Mouse (Mus musculus): Measurements from ENCODE around the gene Cacna1f. TPM values are rescaled to one million over a fixed set of nuclear protein-coding genes. Genes with fewer than 3 reads are reported as not detected.

The Cacna1f gene
- polyA plus RNA-seq, 1 experiment = not detected

DNA sequence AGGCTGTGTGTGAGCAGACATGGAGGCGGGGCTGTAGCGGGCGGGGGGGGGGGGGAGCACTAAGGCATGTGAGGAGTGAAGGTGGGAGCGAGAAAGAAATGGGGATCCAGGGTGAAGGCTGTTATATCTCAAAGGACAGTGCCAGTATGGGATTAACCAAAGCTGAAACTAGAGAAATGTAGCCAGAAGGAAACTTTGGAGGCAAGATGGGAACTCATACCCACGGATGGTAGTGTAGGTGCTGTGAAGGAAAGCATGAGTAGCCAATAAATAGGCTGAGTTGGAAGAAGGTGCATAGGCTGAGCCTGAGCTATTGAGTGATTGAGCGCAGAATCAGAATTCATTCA lies 32.0 kb upstream of the Cacna1f start:
- H3K4me1 ChIP-seq (ENCODE audit: control insufficient read depth, insufficient read depth, low read length) = no peaks in the 10 kb centered on the region
- peak overlapping the region; percentile 37; the same call in 1 of the 2 replicates for H3K27ac ChIP-seq (ENCODE audit: insufficient read depth, low read length)
- H3K4me3 ChIP-seq (ENCODE audit: insufficient read depth, low read length) = peak overlapping the region; percentile 73
- TF ChIP-seq CTCF (IDR thresholded peaks at IDR 0.05; ENCODE audit: borderline replicate concordance, insufficient read depth, low read length) = no peak
- 0 out of 2 replicates have a peak, but pooled peaks have one; percentile 4 for TF ChIP-seq POLR2A (IDR thresholded peaks at IDR 0.05; ENCODE audit: low read depth, low read length)

DNA sequence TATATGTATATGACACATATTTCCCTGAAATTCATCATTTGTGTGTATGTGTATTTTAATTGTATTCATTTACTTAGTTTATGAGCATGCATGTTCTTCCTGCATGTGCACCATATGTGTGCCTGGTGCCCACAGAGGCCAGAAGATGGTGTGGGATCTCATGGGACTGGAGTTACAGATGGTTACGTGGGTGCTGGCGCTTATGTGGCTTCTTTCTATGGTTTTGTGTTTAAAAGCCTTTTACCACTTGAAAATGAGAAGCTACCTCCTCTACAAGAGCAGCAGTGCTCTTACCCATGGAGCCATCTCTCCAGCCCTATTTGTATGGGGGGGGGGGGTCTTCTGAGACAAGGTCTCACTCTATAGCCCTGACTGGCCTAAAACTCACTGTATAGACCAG lies 25.7 kb upstream of the Cacna1f start:
- H3K27ac ChIP-seq (ENCODE audit: insufficient read depth, low read length) = no peak overlapping the region
- H3K4me1 ChIP-seq (ENCODE audit: control insufficient read depth, insufficient read depth, low read length) = no peaks in the 10 kb centered on the region
- TF ChIP-seq POLR2A (IDR thresholded peaks at IDR 0.05; ENCODE audit: low read depth, low read length) (no peak), CTCF (IDR thresholded peaks at IDR 0.05; ENCODE audit: borderline replicate concordance, insufficient read depth, low read length) (no peak)
- H3K4me3 ChIP-seq (ENCODE audit: insufficient read depth, low read length) = no peak overlapping the region

DNA sequence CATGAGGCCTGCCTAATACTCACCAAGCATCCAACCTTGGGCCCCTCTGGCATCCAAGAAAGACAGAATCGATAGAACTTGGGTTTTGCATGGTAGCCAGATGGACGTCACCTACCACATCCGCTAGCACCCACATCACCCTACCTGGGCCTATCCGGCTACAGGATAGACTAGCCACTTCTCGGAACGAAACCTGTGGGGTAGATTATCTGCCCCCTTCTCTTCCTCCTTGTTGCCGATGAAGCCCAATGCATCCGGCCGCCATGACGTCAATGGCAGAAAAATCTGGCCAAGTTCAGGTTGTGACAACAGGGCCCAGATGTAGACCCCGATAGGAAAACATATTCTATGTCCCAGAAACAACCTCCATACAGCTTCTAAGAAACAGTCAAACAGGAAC lies 23.0 kb upstream of the Cacna1f start:
- H3K4me1 ChIP-seq (ENCODE audit: control insufficient read depth, insufficient read depth, low read length) = no peaks in the 10 kb centered on the region
- no peak for TF ChIP-seq POLR2A (IDR thresholded peaks at IDR 0.05; ENCODE audit: low read depth, low read length)
- no peak for TF ChIP-seq CTCF (IDR thresholded peaks at IDR 0.05; ENCODE audit: borderline replicate concordance, insufficient read depth, low read length)
- H3K4me3 ChIP-seq (ENCODE audit: insufficient read depth, low read length) = no peak overlapping the region
- H3K27ac ChIP-seq (ENCODE audit: insufficient read depth, low read length) = no peak overlapping the region

DNA sequence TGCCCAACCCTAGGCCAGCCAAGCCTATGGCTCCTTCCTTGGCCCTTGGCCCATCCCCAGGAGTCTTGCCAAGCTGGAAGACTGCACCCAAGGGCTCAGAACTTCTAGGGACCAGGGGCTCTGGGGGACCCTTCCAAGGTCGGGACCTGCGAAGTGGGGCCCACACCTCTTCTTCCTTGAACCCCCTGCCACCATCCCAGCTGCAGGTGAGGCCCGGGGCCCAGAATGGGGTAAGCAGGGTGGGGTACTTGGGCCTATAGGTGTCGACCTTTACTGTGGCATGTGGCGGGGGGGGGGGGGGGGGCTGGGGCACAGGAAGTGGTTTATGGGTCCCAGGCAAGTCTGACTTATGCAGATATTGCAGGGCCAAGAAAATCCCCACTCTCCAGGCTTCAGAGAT lies 20.5 kb upstream of the Cacna1f start:
- H3K4me3 ChIP-seq (ENCODE audit: insufficient read depth, low read length) = no peak overlapping the region
- H3K27ac ChIP-seq (ENCODE audit: insufficient read depth, low read length) = no peak overlapping the region
- TF ChIP-seq CTCF (IDR thresholded peaks at IDR 0.05; ENCODE audit: borderline replicate concordance, insufficient read depth, low read length) (no peak), POLR2A (IDR thresholded peaks at IDR 0.05; ENCODE audit: low read depth, low read length) (no peak)
- no peaks in the 10 kb centered on the region for H3K4me1 ChIP-seq (ENCODE audit: control insufficient read depth, insufficient read depth, low read length)

DNA sequence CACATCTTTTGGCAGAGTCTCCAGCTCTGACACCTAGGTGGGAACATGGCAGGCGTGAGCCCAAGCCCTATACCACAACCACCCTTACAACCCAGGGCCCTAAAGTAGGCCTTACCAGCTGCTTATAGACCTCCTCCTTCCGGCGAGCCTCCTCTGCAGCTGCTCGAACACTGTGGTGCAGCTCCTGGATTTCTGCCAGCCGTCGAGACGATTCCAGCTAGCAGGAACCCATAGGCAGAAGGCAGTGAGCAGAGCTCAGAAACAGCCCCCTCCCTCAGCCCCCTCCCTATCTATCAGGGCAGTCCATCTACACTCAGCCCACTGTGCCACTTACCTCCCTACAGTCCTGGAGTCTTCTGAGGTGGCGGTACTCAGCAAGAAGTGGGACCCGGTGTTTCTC lies 11.5 kb upstream of the Cacna1f start:
- Histone ChIP-seq H3K4me3 (ENCODE audit: insufficient read depth, low read length) (no peak overlapping the region), H3K4me1 (ENCODE audit: control insufficient read depth, insufficient read depth, low read length) (no peaks in the 10 kb centered on the region), H3K27ac (ENCODE audit: insufficient read depth, low read length) (no peak overlapping the region)
- TF ChIP-seq CTCF (IDR thresholded peaks at IDR 0.05; ENCODE audit: borderline replicate concordance, insufficient read depth, low read length) = no peak
- TF ChIP-seq POLR2A (IDR thresholded peaks at IDR 0.05; ENCODE audit: low read depth, low read length) = no peak

DNA sequence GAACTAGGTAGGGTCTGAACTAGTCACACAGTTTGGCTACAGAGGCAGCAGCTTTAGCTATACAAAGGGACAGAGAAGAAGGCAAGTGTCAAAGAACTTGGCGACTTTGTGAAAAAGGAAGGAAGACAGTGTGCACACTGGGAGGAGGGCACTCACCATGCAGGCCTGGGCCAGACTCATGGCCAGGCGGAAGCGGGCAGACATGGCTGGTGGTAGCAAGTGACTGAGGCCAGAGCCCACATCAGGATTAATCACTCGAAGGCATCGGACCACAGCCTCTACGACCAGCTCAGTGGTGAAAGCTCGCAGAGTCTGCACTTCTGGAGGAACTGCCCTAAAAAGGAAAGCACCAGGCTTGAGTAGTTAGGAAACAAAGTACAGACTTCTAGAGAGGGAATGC lies 2.9 kb upstream of the Cacna1f start:
- H3K4me3 ChIP-seq (ENCODE audit: insufficient read depth, low read length) = peak overlapping the region; percentile 71; the same call in 1 of the 2 replicates
- no peak overlapping the region for H3K27ac ChIP-seq (ENCODE audit: insufficient read depth, low read length)
- no peak for TF ChIP-seq CTCF (IDR thresholded peaks at IDR 0.05; ENCODE audit: borderline replicate concordance, insufficient read depth, low read length)
- no peaks in the 10 kb centered on the region for H3K4me1 ChIP-seq (ENCODE audit: control insufficient read depth, insufficient read depth, low read length)

DNA sequence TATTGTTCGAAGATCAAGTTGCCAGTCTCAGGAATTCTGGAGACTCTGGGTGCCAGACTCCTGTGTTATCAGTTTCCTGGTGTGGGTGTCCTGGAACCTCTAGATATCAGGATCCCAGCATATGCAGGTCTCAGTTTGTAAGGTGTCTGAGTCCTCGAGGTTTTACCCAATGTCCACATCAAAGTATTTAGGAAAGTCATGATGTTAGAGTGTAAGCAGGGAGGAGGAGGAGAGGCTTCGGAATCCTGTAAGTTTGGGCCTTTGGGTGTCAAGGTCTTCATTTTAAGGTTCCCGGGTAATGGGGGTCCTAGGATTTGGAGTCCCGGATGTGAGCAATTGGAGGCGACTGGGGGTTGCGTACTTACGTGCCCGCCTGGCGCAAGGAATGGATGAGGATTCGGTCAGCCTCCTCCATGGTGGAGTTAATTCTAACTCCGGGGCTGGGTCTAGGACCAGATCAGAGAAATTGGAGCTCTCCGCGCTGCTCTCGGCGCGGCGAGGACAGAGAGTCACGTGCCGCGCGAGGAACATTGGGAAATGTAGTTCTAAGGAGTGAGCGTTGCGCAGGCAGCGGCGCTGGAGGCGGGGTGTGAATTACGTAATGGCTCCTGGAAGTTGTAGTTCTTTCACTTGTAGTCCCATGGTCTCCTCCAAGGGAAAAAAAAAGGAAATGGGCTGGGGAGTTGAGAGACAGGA lies 1.9 kb upstream of the Cacna1f start, which contains the start of gene Ccdc22:
Gene Ccdc22, minus strand, starts transcription at position 639 of the 696 bp plus-strand sequence.
- TF ChIP-seq POLR2A (IDR thresholded peaks at IDR 0.05; ENCODE audit: low read depth, low read length) = peak; percentile 53
- no peak for TF ChIP-seq CTCF (IDR thresholded peaks at IDR 0.05; ENCODE audit: borderline replicate concordance, insufficient read depth, low read length)
- H3K27ac ChIP-seq (ENCODE audit: insufficient read depth, low read length) = 0 out of 2 replicates have a peak within 1 kb of the TSS, but pooled peaks have one; percentile 56
- H3K4me3 ChIP-seq (ENCODE audit: insufficient read depth, low read length) = peak within 1 kb of the TSS; percentile 71
- H3K4me1 ChIP-seq (ENCODE audit: control insufficient read depth, insufficient read depth, low read length) = no peaks in the 10 kb centered on the region

DNA sequence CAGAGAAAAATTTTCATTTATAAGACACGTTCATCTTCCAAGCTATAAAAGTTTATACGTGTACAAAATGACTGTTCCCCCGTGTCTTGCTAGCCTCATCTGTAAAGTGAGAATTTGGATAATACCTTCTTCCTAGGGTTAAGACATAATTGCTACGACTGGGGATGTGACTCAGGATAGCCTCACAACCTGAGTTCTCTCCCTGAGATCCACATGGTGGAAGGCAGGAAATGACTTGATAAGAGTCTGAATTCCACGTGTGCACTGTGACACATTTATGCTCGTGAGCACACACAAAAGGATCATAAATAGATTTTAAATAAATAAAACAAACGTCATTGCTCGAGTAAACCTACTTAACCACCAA lies 1.3 kb upstream of the Cacna1f start:
- no peak overlapping the region for H3K27ac ChIP-seq (ENCODE audit: insufficient read depth, low read length)
- H3K4me3 ChIP-seq (ENCODE audit: insufficient read depth, low read length) = no peak overlapping the region
- TF ChIP-seq POLR2A (IDR thresholded peaks at IDR 0.05; ENCODE audit: low read depth, low read length) (no peak), CTCF (IDR thresholded peaks at IDR 0.05; ENCODE audit: borderline replicate concordance, insufficient read depth, low read length) (no peak)
- H3K4me1 ChIP-seq (ENCODE audit: control insufficient read depth, insufficient read depth, low read length) = no peaks in the 10 kb centered on the region

DNA sequence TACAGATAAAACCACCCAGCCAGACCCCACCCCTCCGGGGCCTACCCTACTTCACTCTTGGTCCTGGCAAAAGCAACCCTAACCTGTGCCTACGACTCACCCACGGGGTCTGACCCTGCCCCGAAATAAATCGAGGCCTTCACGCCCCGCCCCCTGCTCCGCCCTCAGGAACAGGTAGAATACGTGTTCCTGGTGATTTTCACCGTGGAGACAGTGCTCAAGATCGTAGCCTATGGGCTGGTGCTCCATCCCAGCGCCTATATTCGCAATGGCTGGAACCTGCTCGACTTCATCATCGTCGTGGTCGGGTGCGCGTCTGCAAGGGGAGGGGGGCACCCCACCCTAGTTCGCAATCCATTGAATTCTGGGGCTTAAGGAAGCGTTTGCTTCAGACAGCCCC lies 3.2 kb downstream of the Cacna1f start:
- TF ChIP-seq CTCF (IDR thresholded peaks at IDR 0.05; ENCODE audit: borderline replicate concordance, insufficient read depth, low read length) (no peak), POLR2A (IDR thresholded peaks at IDR 0.05; ENCODE audit: low read depth, low read length) (no peak)
- Histone ChIP-seq H3K27ac (ENCODE audit: insufficient read depth, low read length) (no peak overlapping the region), H3K4me1 (ENCODE audit: control insufficient read depth, insufficient read depth, low read length) (no peaks in the 10 kb centered on the region), H3K4me3 (ENCODE audit: insufficient read depth, low read length) (no peak overlapping the region)

DNA sequence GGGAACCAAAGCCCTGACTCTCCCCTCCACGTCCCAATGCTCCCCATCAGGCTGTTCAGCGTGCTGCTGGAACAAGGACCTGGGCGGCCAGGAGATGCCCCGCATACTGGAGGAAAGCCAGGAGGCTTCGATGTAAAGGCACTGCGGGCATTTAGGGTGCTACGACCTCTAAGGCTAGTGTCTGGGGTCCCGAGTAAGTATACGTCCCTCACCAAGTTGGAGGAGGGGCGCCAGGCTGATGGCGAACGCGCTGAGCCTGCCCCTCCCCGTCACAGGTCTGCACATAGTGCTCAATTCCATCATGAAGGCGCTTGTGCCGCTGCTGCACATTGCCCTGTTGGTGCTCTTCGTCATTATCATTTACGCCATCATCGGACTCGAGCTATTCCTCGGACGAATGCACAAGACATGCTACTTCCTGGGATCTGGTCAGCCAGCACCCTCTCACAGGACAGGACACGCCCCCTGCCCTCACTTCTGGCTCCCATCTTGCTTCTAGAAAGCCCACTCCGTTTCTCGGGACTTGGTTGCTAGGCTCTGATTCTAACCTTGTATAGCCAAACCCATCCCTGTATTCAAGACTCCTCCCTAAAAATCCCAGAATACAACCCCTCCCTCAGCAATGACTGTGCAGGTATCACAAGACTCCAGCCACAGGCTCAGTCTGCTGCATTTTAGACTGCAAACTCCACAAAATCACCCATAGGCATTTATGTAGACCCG lies 3.8 kb downstream of the Cacna1f start:
- H3K27ac ChIP-seq (ENCODE audit: insufficient read depth, low read length) = no peak overlapping the region
- TF ChIP-seq POLR2A (IDR thresholded peaks at IDR 0.05; ENCODE audit: low read depth, low read length) (no peak), CTCF (IDR thresholded peaks at IDR 0.05; ENCODE audit: borderline replicate concordance, insufficient read depth, low read length) (no peak)
- H3K4me3 ChIP-seq (ENCODE audit: insufficient read depth, low read length) = peak overlapping the region; percentile 9; the same call in 1 of the 2 replicates
- H3K4me1 ChIP-seq (ENCODE audit: control insufficient read depth, insufficient read depth, low read length) = no peaks in the 10 kb centered on the region

Measured in embryonic fibroblast, embryonic 13.5 days (primary cell).